Mouse (Mus musculus): ENCODE data around the gene Tie1. TPM values are rescaled to one million over a fixed set of nuclear protein-coding genes. Genes with fewer than 3 reads are reported as not detected.
A peak's percentile ranks its signal among the peaks of the same experiment; 100 is the strongest.

The Tie1 gene
- polyA plus RNA-seq, 2 experiments: 3.5 to 5.3 TPM

- ATAC-seq (ENCODE audit: insufficient read depth) (no peak), DNase-seq (ENCODE audit: low read depth in 3 of 3, low spot score in 3 of 3) (no peak)
- H3K36me3 ChIP-seq (replicated peaks; ENCODE audit: control insufficient read depth, insufficient read depth, low read depth): no peaks in the 10 kb centered on the region
- H3K9me3 ChIP-seq (ENCODE audit: control insufficient read depth, low read length): no peaks in the 10 kb centered on the region
- H3K27ac ChIP-seq: no peak overlapping the region
- H3K4me2 ChIP-seq (ENCODE audit: low read depth): no peak overlapping the region
- H3K27me3 ChIP-seq (ENCODE audit: control insufficient read depth, insufficient read depth, low read length): no peaks in the 10 kb centered on the region
- no peak overlapping the region for H3K9ac ChIP-seq (replicated peaks)
- 76% methylated on average over 10 of the region's 10 CpGs for WGBS (ENCODE audit: insufficient replicate concordance)
- TF ChIP-seq EP300 (IDR thresholded peaks at IDR 0.05; ENCODE audit: low read depth): no peak
- TF ChIP-seq CTCF (IDR thresholded peaks at IDR 0.05; ENCODE audit: low read depth): no peak
- no peak overlapping the region for H3K4me3 ChIP-seq (ENCODE audit: insufficient read depth in 1 of 2, low read depth in 2 of 2, low read length in 2 of 2)
- no peaks in the 10 kb centered on the region for H3K4me1 ChIP-seq (replicated peaks; ENCODE audit: control insufficient read depth in 2 of 2, insufficient read depth in 2 of 2, low read length in 1 of 2)
Observed at GRCm38 (mm10) chr4:118490461-118490860, 600 bp upstream of the Tie1 start.

GRCm38 (mm10) chr4:118476773-118477530 is 12.9 kb downstream of the Tie1 start:
- Histone ChIP-seq H3K27me3 (ENCODE audit: control insufficient read depth, insufficient read depth, low read length) (no peaks in the 10 kb centered on the region), H3K4me1 (replicated peaks; ENCODE audit: control insufficient read depth in 2 of 2, insufficient read depth in 2 of 2, low read length in 1 of 2) (no peaks in the 10 kb centered on the region), H3K4me2 (ENCODE audit: low read depth) (no peak overlapping the region), H3K4me3 (ENCODE audit: insufficient read depth in 1 of 2, low read depth in 2 of 2, low read length in 2 of 2) (no peak overlapping the region), H3K36me3 (replicated peaks; ENCODE audit: control insufficient read depth, insufficient read depth, low read depth) (no peaks in the 10 kb centered on the region), H3K9ac (replicated peaks) (no peak overlapping the region), H3K27ac (no peak overlapping the region), H3K9me3 (ENCODE audit: control insufficient read depth, low read length) (no peaks in the 10 kb centered on the region)
- TF ChIP-seq CTCF (IDR thresholded peaks at IDR 0.05; ENCODE audit: low read depth): no peak
- no peak for TF ChIP-seq EP300 (IDR thresholded peaks at IDR 0.05; ENCODE audit: low read depth)
- WGBS (ENCODE audit: insufficient replicate concordance): 67% methylated on average over 15 of the region's 15 CpGs
- no peak for DNase-seq (ENCODE audit: low read depth in 3 of 3, low spot score in 3 of 3)
- ATAC-seq (ENCODE audit: insufficient read depth): no peak

GRCm38 (mm10) chr4:118472687-118473086 is 17.2 kb downstream of the Tie1 start:
- ATAC-seq (ENCODE audit: insufficient read depth) (no peak), DNase-seq (ENCODE audit: low read depth in 3 of 3, low spot score in 3 of 3) (no peak)
- H3K27me3 ChIP-seq (ENCODE audit: control insufficient read depth, insufficient read depth, low read length): no peaks in the 10 kb centered on the region
- no peaks in the 10 kb centered on the region for H3K4me1 ChIP-seq (replicated peaks; ENCODE audit: control insufficient read depth in 2 of 2, insufficient read depth in 2 of 2, low read length in 1 of 2)
- H3K9me3 ChIP-seq (ENCODE audit: control insufficient read depth, low read length): no peaks in the 10 kb centered on the region
- H3K27ac ChIP-seq: no peak overlapping the region
- no peak overlapping the region for H3K4me3 ChIP-seq (ENCODE audit: insufficient read depth in 1 of 2, low read depth in 2 of 2, low read length in 2 of 2)
- WGBS (ENCODE audit: insufficient replicate concordance): 71% methylated on average over 11 of the region's 11 CpGs
- no peak overlapping the region for H3K4me2 ChIP-seq (ENCODE audit: low read depth)
- H3K36me3 ChIP-seq (replicated peaks; ENCODE audit: control insufficient read depth, insufficient read depth, low read depth): no peaks in the 10 kb centered on the region
- no peak overlapping the region for H3K9ac ChIP-seq (replicated peaks)
- no peak for TF ChIP-seq EP300 (IDR thresholded peaks at IDR 0.05; ENCODE audit: low read depth)
- no peak for TF ChIP-seq CTCF (IDR thresholded peaks at IDR 0.05; ENCODE audit: low read depth)

GRCm38 (mm10) chr4:118471281-118471680 is 18.6 kb downstream of the Tie1 start:
- H3K4me3 ChIP-seq (ENCODE audit: insufficient read depth in 1 of 2, low read depth in 2 of 2, low read length in 2 of 2): no peak overlapping the region
- H3K27ac ChIP-seq: no peak overlapping the region
- no peaks in the 10 kb centered on the region for H3K36me3 ChIP-seq (replicated peaks; ENCODE audit: control insufficient read depth, insufficient read depth, low read depth)
- TF ChIP-seq EP300 (IDR thresholded peaks at IDR 0.05; ENCODE audit: low read depth): no peak
- TF ChIP-seq CTCF (IDR thresholded peaks at IDR 0.05; ENCODE audit: low read depth): no peak
- no peaks in the 10 kb centered on the region for H3K4me1 ChIP-seq (replicated peaks; ENCODE audit: control insufficient read depth in 2 of 2, insufficient read depth in 2 of 2, low read length in 1 of 2)
- WGBS (ENCODE audit: insufficient replicate concordance): 71% methylated on average over 6 of the region's 6 CpGs
- ATAC-seq (ENCODE audit: insufficient read depth) (no peak), DNase-seq (ENCODE audit: low read depth in 3 of 3, low spot score in 3 of 3) (no peak)
- no peak overlapping the region for H3K9ac ChIP-seq (replicated peaks)
- no peaks in the 10 kb centered on the region for H3K9me3 ChIP-seq (ENCODE audit: control insufficient read depth, low read length)
- H3K27me3 ChIP-seq (ENCODE audit: control insufficient read depth, insufficient read depth, low read length): no peaks in the 10 kb centered on the region
- H3K4me2 ChIP-seq (ENCODE audit: low read depth): no peak overlapping the region

GRCm38 (mm10) chr4:118465697-118466163 is 24.1 kb downstream of the Tie1 start:
- TF ChIP-seq CTCF (IDR thresholded peaks at IDR 0.05; ENCODE audit: low read depth): no peak
- TF ChIP-seq EP300 (IDR thresholded peaks at IDR 0.05; ENCODE audit: low read depth): no peak
- no peaks in the 10 kb centered on the region for H3K27me3 ChIP-seq (ENCODE audit: control insufficient read depth, insufficient read depth, low read length)
- no peak overlapping the region for H3K4me3 ChIP-seq (ENCODE audit: insufficient read depth in 1 of 2, low read depth in 2 of 2, low read length in 2 of 2)
- no peaks in the 10 kb centered on the region for H3K9me3 ChIP-seq (ENCODE audit: control insufficient read depth, low read length)
- no peak overlapping the region for H3K27ac ChIP-seq
- H3K9ac ChIP-seq (replicated peaks): no peak overlapping the region
- DNase-seq (ENCODE audit: low read depth in 3 of 3, low spot score in 3 of 3): no peak
- no peak overlapping the region for H3K4me2 ChIP-seq (ENCODE audit: low read depth)
- H3K36me3 ChIP-seq (replicated peaks; ENCODE audit: control insufficient read depth, insufficient read depth, low read depth): no peaks in the 10 kb centered on the region
- WGBS (ENCODE audit: insufficient replicate concordance): 25% methylated on average over 11 of the region's 11 CpGs
- peaks cover 0 to 4% of the 10 kb centered on the region in 2 experiments; a peak in 2 of 4 replicates for H3K4me1 ChIP-seq (replicated peaks; ENCODE audit: control insufficient read depth in 2 of 2, insufficient read depth in 2 of 2, low read length in 1 of 2)
- peak; percentile 52 for ATAC-seq (ENCODE audit: insufficient read depth)
